Mouse (Mus musculus) Patski (cell line): ENCODE results near the gene Fggy. TPM values are rescaled to one million over a fixed set of nuclear protein-coding genes. Genes with fewer than 3 reads are reported as not detected.

Experiments used
- ATAC-seq: fragments of 100-300 bp; one replicate; pipeline ENCODE4 v1.8.0; 2021
- CTCF ChIA-PET: fragments of 350-600 bp; sonication (Branson Sonifier 250); formaldehyde crosslinking; loops from one replicate; lab custom pipeline; 2022; ENCODE audit warnings: inconsistent platforms; lab: Charles Lee
- POLR2A ChIA-PET: fragments of 350-600 bp; sonication (Branson Sonifier 250); formaldehyde crosslinking; loops from one replicate; lab custom pipeline; 2022; ENCODE audit warnings: antibody characterized with exemption, inconsistent platforms; lab: Charles Lee
- DNase-seq: peaks from one replicate; pipeline ENCODE4 v3.0.0-alpha.2; 2011; ENCODE audit warnings: low read depth, low spot score
- H3K27me3 ChIP-seq: fragments of 371-371 bp; one replicate; pipeline ENCODE4 v1.5.1; 2021
- CTCF ChIP-seq: fragments of 100-300 bp; IDR thresholded peaks from one replicate; pipeline ENCODE4 v1.5.1; 2021
- in situ Hi-C: fragments of 300-500 bp; cut with MboI; formaldehyde crosslinking; loops from 3 replicates; pipeline ENCODE4 v1.11.1; 2018; ENCODE audit warnings: low pct_unique_long_range_greater_than_20kb, mixed read lengths
- polyA plus RNA-seq: library from polyadenylated mRNA; unstranded; gene quantifications from one replicate; pipeline ENCODE4 v1.2.3, GENCODE M21; 2021

The Fggy gene
- polyA plus RNA-seq, 1 experiment from 2014 or later = 52.8 TPM

GRCm38 (mm10) chr4:95793647-95794328 lies 236.5 kb downstream of the Fggy start:
- H3K27me3 ChIP-seq = no peaks in the 10 kb centered on the region
- POLR2A ChIA-PET = interaction anchor here (0.5 kb wide), 1 partner anchor 85 kb away, joined by 3 read pairs; no protein-coding TSS in a partner anchor
- CTCF ChIA-PET = interaction anchor here (1.2 to 1.3 kb wide), 2 partner anchors 11 to 67 kb away, joined by 3 read pairs; no protein-coding TSS in a partner anchor
- in situ Hi-C loops = no loop called here
- ATAC-seq (peak; percentile 79), DNase-seq (peak; percentile 86)
- TF ChIP-seq CTCF = no peak

GRCm38 (mm10) chr4:95794651-95795050 lies 237.3 kb downstream of the Fggy start:
- peak; percentile 82 for DNase-seq
- TF ChIP-seq CTCF = no peak
- POLR2A ChIA-PET = interaction anchor here (0.7 kb wide), 1 partner anchor 367 kb away, joined by 5 read pairs; no protein-coding TSS in a partner anchor
- ATAC-seq = peak; percentile 58
- H3K27me3 ChIP-seq = no peaks in the 10 kb centered on the region
- CTCF ChIA-PET = interaction anchor here (1.0 to 1.3 kb wide), 5 partner anchors 10 to 67 kb away, joined by 3 read pairs; no protein-coding TSS in a partner anchor
- in situ Hi-C loops = loop anchor here (5.0 kb wide), 1 partner anchor 73 kb away; no protein-coding TSS in a partner anchor

GRCm38 (mm10) chr4:95795283-95795682 lies 238.0 kb downstream of the Fggy start:
- peak; percentile 65 for ATAC-seq
- peak; percentile 80 for DNase-seq
- no peaks in the 10 kb centered on the region for H3K27me3 ChIP-seq
- in situ Hi-C loops = loop anchor here (5.0 kb wide), 1 partner anchor 72 kb away; no protein-coding TSS in a partner anchor
- CTCF ChIA-PET = interaction anchor here (1.0 to 1.2 kb wide), 4 partner anchors 37 to 67 kb away, joined by 3 read pairs; no protein-coding TSS in a partner anchor
- POLR2A ChIA-PET = no interaction called here
- TF ChIP-seq CTCF = no peak

- TF ChIP-seq CTCF = no peak
- in situ Hi-C loops = no loop called here
- ChIA-PET POLR2A (no interaction called here), CTCF (no interaction called here)
- no peak for ATAC-seq
- no peaks in the 10 kb centered on the region for H3K27me3 ChIP-seq
- no peak for DNase-seq
These were observed 262.3 kb downstream of the Fggy start for GRCm38 (mm10) chr4:95819650-95820049.

- in situ Hi-C loops = no loop called here
- ChIA-PET POLR2A (no interaction called here), CTCF (interaction anchor here (1.2 kb wide), 1 partner anchor 22 kb away, joined by 3 read pairs; no protein-coding TSS in a partner anchor)
- DNase-seq (no peak), ATAC-seq (no peak)
- no peak for TF ChIP-seq CTCF
- no peaks in the 10 kb centered on the region for H3K27me3 ChIP-seq
These were observed 264.7 kb downstream of the Fggy start for GRCm38 (mm10) chr4:95821906-95822579.

GRCm38 (mm10) chr4:95828164-95828563 lies 270.9 kb downstream of the Fggy start:
- DNase-seq = no peak
- ChIA-PET POLR2A (no interaction called here), CTCF (no interaction called here)
- ATAC-seq = no peak
- in situ Hi-C loops = no loop called here
- no peaks in the 10 kb centered on the region for H3K27me3 ChIP-seq
- TF ChIP-seq CTCF = no peak

GRCm38 (mm10) chr4:95830320-95830719 lies 273.0 kb downstream of the Fggy start:
- in situ Hi-C loops = no loop called here

GRCm38 (mm10) chr4:95839860-95840259 lies 282.6 kb downstream of the Fggy start:
- DNase-seq (no peak), ATAC-seq (no peak)
- ChIA-PET CTCF (interaction anchor here (0.5 to 2.7 kb wide), 2 partner anchors 13 kb away, joined by 3 to 7 read pairs; no protein-coding TSS in a partner anchor), POLR2A (no interaction called here)
- no peak for TF ChIP-seq CTCF
- H3K27me3 ChIP-seq = no peaks in the 10 kb centered on the region
- in situ Hi-C loops = no loop called here

More at GRCm38 (mm10) chr4:95830320-95830719, 273.0 kb downstream of the Fggy start:
- POLR2A ChIA-PET = no interaction called here
- no peak for TF ChIP-seq CTCF
- CTCF ChIA-PET = no interaction called here
- ATAC-seq (no peak), DNase-seq (no peak)
- H3K27me3 ChIP-seq = no peaks in the 10 kb centered on the region

- DNase-seq (no peak), ATAC-seq (no peak)
- ChIA-PET CTCF (no interaction called here), POLR2A (no interaction called here)
- in situ Hi-C loops = no loop called here
- H3K27me3 ChIP-seq = no peaks in the 10 kb centered on the region
- no peak for TF ChIP-seq CTCF
These were observed 283.2 kb downstream of the Fggy start for GRCm38 (mm10) chr4:95840389-95841053.

- peak; percentile 95 for ATAC-seq
- no peak for TF ChIP-seq CTCF
- ChIA-PET CTCF (interaction anchor here (1.0 to 1.4 kb wide), 2 partner anchors 15 to 17 kb away, joined by 3 to 4 read pairs; no protein-coding TSS in a partner anchor), POLR2A (interaction anchor here (0.7 to 1.0 kb wide), 2 partner anchors 74 to 93 kb away, joined by 3 read pairs; no protein-coding TSS in a partner anchor)
- no peaks in the 10 kb centered on the region for H3K27me3 ChIP-seq
- in situ Hi-C loops = no loop called here
- peak; percentile 59 for DNase-seq
These were observed 288.8 kb downstream of the Fggy start for GRCm38 (mm10) chr4:95845981-95846617.
